ENCODE assay signal across 12 mouse cellular contexts in the genomic region with DNA sequence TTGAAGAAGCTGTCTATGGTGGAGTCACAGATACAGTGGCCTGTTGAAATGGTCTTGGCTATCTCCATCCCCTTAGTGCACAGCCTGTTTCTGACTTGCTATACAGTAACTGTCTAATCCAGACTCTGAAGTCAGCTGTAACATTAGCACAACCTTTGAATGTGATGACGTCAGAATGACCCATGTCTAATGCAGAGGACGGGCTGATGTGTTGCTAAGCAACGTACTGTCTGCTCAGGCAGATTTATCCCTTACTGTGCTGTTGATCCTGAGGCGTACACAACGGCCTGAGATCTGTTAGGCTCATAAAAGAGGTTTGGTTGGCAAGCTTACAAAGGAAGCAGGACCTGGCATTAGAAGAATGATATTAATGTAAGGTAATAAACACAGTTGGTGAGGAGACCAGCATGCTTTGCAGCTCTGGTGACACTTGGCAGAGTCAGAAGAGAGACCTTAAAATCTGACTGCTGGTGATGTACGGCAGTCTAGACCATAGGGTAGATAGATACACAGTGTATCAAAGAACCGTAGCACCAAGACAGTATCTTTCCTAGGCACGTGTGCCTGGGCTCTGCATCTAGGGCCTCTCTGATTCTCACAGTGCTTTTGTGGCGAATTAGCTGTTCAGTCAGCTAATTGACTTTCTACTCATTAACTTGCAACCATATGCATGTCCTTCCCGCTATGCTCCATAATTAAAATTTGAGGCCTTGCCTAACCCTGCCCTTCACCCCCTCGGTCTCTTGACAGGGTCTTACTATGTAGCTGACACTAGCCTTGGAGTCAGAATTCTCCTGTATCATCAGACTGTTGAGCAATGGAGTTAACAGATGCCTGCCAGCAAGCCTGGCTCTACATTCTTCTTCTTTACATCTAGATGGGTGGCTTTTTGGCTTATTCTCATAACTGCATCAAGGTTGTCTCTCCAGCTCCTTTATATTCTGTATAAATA.
DNase-seq lines count a peak whose midpoint lies in the region; ATAC-seq lines count a peak whose summit lies in the region.
"Had no signal": no experiment of that assay in that cellular context is flagged by ENCODE, and none has a peak within 500 bp of the region (broad histone marks: within the 10 kb centered on the region; RNA-seq: fewer than 3 reads in every experiment).

No protein-coding gene starts in this region.

- H3K4me3 ChIP-seq in heart, embryonic 15.5 days: no peak overlapping the region
- no peak overlapping the region for H3K4me3 ChIP-seq in heart, embryonic 10.5 days
- no peak overlapping the region for H3K4me3 ChIP-seq in hindbrain, embryonic 16.5 days (ENCODE audit: low read length)
- no peak overlapping the region for H3K4me3 ChIP-seq in neural tube, embryonic 15.5 days (replicated peaks)
- H3K4me3 ChIP-seq in intestine, embryonic 16.5 days (ENCODE audit: low read length): no peak overlapping the region
- H3K4me3 ChIP-seq: kidney, embryonic 15.5 days had no signal

- no peak for DNase-seq in heart, embryonic 10.5 days (ENCODE audit: low spot score)
- peak; percentile 38 for DNase-seq in embryo, embryonic 10.5 days (ENCODE audit: low spot score)
- no peak for DNase-seq in frontal cortex, postnatal 25 days (ENCODE audit: low spot score in 2 of 2)
- DNase-seq in thymus, adult 18-20 months: no peak
- DNase-seq: heart, postnatal 14 days; thymus, postnatal 36 days had no signal

- no peak overlapping the region for H3K4me2 ChIP-seq in heart, embryonic 15.5 days
- H3K4me2 ChIP-seq in hindbrain, embryonic 16.5 days (ENCODE audit: low read length): no peak overlapping the region
- H3K4me2 ChIP-seq in neural tube, embryonic 15.5 days: no peak overlapping the region
- H3K4me2 ChIP-seq in intestine, embryonic 16.5 days (ENCODE audit: low read depth, low read length): no peak overlapping the region
- H3K4me2 ChIP-seq: kidney, embryonic 15.5 days had no signal

- H3K27me3 ChIP-seq in heart, embryonic 15.5 days: 0 out of 2 replicates have a peak, but pooled peaks cover 9% of the 10 kb centered on the region
- H3K27me3 ChIP-seq in heart, embryonic 10.5 days (ENCODE audit: insufficient read depth, poor library complexity, severe bottlenecking): no peaks in the 10 kb centered on the region
- no peaks in the 10 kb centered on the region for H3K27me3 ChIP-seq in hindbrain, embryonic 16.5 days (replicated peaks; ENCODE audit: control insufficient read depth, insufficient read depth, low read length)
- H3K27me3 ChIP-seq in neural tube, embryonic 15.5 days (replicated peaks): no peaks in the 10 kb centered on the region
- no peaks in the 10 kb centered on the region for H3K27me3 ChIP-seq in intestine, embryonic 16.5 days (replicated peaks; ENCODE audit: control insufficient read depth, insufficient read depth, low read length)
- H3K27me3 ChIP-seq: kidney, embryonic 15.5 days; Patski had no signal

- H3K9ac ChIP-seq in heart, embryonic 15.5 days: no peak overlapping the region
- H3K9ac ChIP-seq in hindbrain, embryonic 16.5 days (ENCODE audit: low read depth, low read length): no peak overlapping the region
- H3K9ac ChIP-seq in neural tube, embryonic 15.5 days (replicated peaks): no peak overlapping the region
- no peak overlapping the region for H3K9ac ChIP-seq in intestine, embryonic 16.5 days (ENCODE audit: low read depth, low read length)
- H3K9ac ChIP-seq: kidney, embryonic 15.5 days had no signal

- 0 out of 2 replicates have a peak, but pooled peaks have one; percentile 43 for ATAC-seq in heart, embryonic 15.5 days (replicated peaks; ENCODE audit: insufficient number of reproducible peaks, insufficient read depth, low FRiP score, low read depth)
- ATAC-seq in hindbrain, embryonic 16.5 days: peak; percentile 96
- ATAC-seq in neural tube, embryonic 15.5 days (ENCODE audit: low FRiP score): peak; percentile 94
- no peak for ATAC-seq in intestine, embryonic 16.5 days
- ATAC-seq: Patski had no signal

- 0 out of 2 replicates have a peak, but pooled peaks cover 3% of the 10 kb centered on the region for H3K4me1 ChIP-seq in heart, embryonic 15.5 days (replicated peaks)
- H3K4me1 ChIP-seq in heart, embryonic 10.5 days: peaks cover 13% of the 10 kb centered on the region
- H3K4me1 ChIP-seq in hindbrain, embryonic 16.5 days (ENCODE audit: control insufficient read depth, insufficient read depth, low read depth, low read length): peaks cover 5% of the 10 kb centered on the region
- H3K4me1 ChIP-seq in neural tube, embryonic 15.5 days: peaks cover 12% of the 10 kb centered on the region
- peaks cover 6% of the 10 kb centered on the region; the same call in 1 of the 2 replicates for H3K4me1 ChIP-seq in intestine, embryonic 16.5 days (ENCODE audit: control insufficient read depth, insufficient read depth, low read length)

- H3K9me3 ChIP-seq in heart, embryonic 15.5 days (replicated peaks): no peaks in the 10 kb centered on the region
- H3K9me3 ChIP-seq in heart, embryonic 10.5 days: no peaks in the 10 kb centered on the region
- H3K9me3 ChIP-seq in hindbrain, embryonic 16.5 days (ENCODE audit: control insufficient read depth, low read length): no peaks in the 10 kb centered on the region
- H3K9me3 ChIP-seq in neural tube, embryonic 15.5 days (replicated peaks): no peaks in the 10 kb centered on the region
- no peaks in the 10 kb centered on the region for H3K9me3 ChIP-seq in intestine, embryonic 16.5 days (ENCODE audit: control insufficient read depth, low read length)
- H3K9me3 ChIP-seq: kidney, embryonic 15.5 days had no signal

- H3K27ac ChIP-seq in heart, embryonic 15.5 days: no peak overlapping the region
- no peak overlapping the region for H3K27ac ChIP-seq in heart, embryonic 10.5 days
- peak overlapping the region; percentile 26; the same call in 1 of the 2 replicates for H3K27ac ChIP-seq in hindbrain, embryonic 16.5 days (ENCODE audit: low read depth, low read length)
- peak overlapping the region; percentile 56 for H3K27ac ChIP-seq in neural tube, embryonic 15.5 days (replicated peaks)
- no peak overlapping the region for H3K27ac ChIP-seq in intestine, embryonic 16.5 days (ENCODE audit: low read length)
- H3K27ac ChIP-seq: kidney, embryonic 15.5 days had no signal

- WGBS in heart, embryonic 15.5 days: 71% methylated on average over 11 of the region's 11 CpGs
- WGBS in heart, embryonic 10.5 days: 78% methylated on average over 11 of the region's 11 CpGs
- 30% methylated on average over 11 of the region's 11 CpGs for WGBS in hindbrain, embryonic 16.5 days
- 21% methylated on average over 11 of the region's 11 CpGs for WGBS in neural tube, embryonic 15.5 days
- WGBS in intestine, embryonic 16.5 days: 63% methylated on average over 11 of the region's 11 CpGs

- H3K36me3 ChIP-seq in heart, embryonic 15.5 days: no peaks in the 10 kb centered on the region
- no peaks in the 10 kb centered on the region for H3K36me3 ChIP-seq in heart, embryonic 10.5 days
- no peaks in the 10 kb centered on the region for H3K36me3 ChIP-seq in hindbrain, embryonic 16.5 days (ENCODE audit: control insufficient read depth, insufficient read depth, low read length)
- H3K36me3 ChIP-seq in neural tube, embryonic 15.5 days: no peaks in the 10 kb centered on the region
- H3K36me3 ChIP-seq in intestine, embryonic 16.5 days (ENCODE audit: control insufficient read depth, insufficient read depth, low read length): no peaks in the 10 kb centered on the region
- H3K36me3 ChIP-seq: kidney, embryonic 15.5 days had no signal

Comparison
In these comparisons a context has a peak if more than half of its experiments do, and no peak if none do; other contexts are left out.
1. H3K27ac ChIP-seq: peak in hindbrain, embryonic 16.5 days (single experiment) and neural tube, embryonic 15.5 days (single experiment); none in heart, embryonic 15.5 days (single experiment), heart, embryonic 10.5 days (single experiment) and intestine, embryonic 16.5 days (single experiment).